Mouse (Mus musculus): Measurements from ENCODE around the gene Birc3. TPM values are rescaled to one million over a fixed set of nuclear protein-coding genes. Genes with fewer than 3 reads are reported as not detected.

Gene Birc3
- polyA plus RNA-seq, 3 experiments from 2014 or later, result 87.6 to 134 (median 121) TPM

GRCm38 (mm10) chr9:7805101-7805506 is 67.9 kb downstream of the Birc3 start:
- ATAC-seq, result peak; percentile 46

Other genes with a start within 250 kb of the Birc3 start
- not detected for gene Mmp20, start 245.0 kb downstream of the Birc3 start, polyA plus RNA-seq (2017; shearing (Covaris generic))
- gene Mmp7, start 181.1 kb downstream of the Birc3 start, polyA plus RNA-seq (2017; shearing (Covaris generic)), result not detected
- 100 to 1,000 TPM in 1 of 3 experiments, 10 to 100 TPM in 2; 64.0 to 129 (median 94.3) TPM for gene Tmem123, start 109.1 kb downstream of the Birc3 start, polyA plus RNA-seq (2017; shearing (Covaris generic))
- 100 to 1,000 TPM; 110 to 127 (median 119) TPM for gene Birc2, start 36.1 kb downstream of the Birc3 start, polyA plus RNA-seq (2017; shearing (Covaris generic))
- gene Yap1, start 131.4 kb upstream of the Birc3 start, polyA plus RNA-seq (2017; shearing (Covaris generic)), result not detected
- under 1 TPM in 2 of 3 experiments, not detected in 1; 0.30 to 0.61 TPM for gene Cfap300, start 169.6 kb upstream of the Birc3 start, polyA plus RNA-seq (2017; shearing (Covaris generic))

Measured in inflammation-experienced regulatory T-cells, adult 6 months (primary cell).